Mouse (Mus musculus) MEL (cell line): ENCODE data around the gene Shroom1. TPM values are rescaled to one million over a fixed set of nuclear protein-coding genes. Genes with fewer than 3 reads are reported as not detected.

Source experiments
- TBP ChIP-seq: IDR thresholded peaks from 2 replicates; pipeline ENCODE4 v1.8.0; 2011; ENCODE audit warnings: low read depth, low read length, improper control_type of control experiment
- USF1 ChIP-seq: IDR thresholded peaks from 2 replicates; pipeline ENCODE4 v1.6.1; 2014; ENCODE audit warnings: low read depth, mild to moderate bottlenecking, inconsistent platforms, low read length, improper control_type of control experiment, moderate library complexity
- polyA plus RNA-seq, 2 experiments: library from polyadenylated mRNA; stranded (reverse) in 1 of 2; unstranded in 1 of 2; fragments of >175 nt in 1 of 2; fragments of >200 nt in 1 of 2; gene quantifications; 2 replicates each; pipeline versions ENCODE4 v1.2.1 to v1.2.4; 2012; ENCODE audit warnings: low replicate concordance in 2 of 2, low read depth in 1 of 2; ENCODE audit not compliant: insufficient read length in 2 of 2, insufficient read depth in 1 of 2, missing spikeins in 1 of 2
- total RNA-seq: library from RNA; depleted of rRNA; stranded (reverse); fragments of 300-350 nt; gene quantifications from 2 replicates; pipeline ENCODE4 v1.2.3, GENCODE M21; 2012; rRNA removed

Gene Shroom1
- total and polyA plus RNA-seq, 3 experiments = 0.19 TPM; not detected in 2

- 0 out of 2 replicates have a peak, but pooled peaks have one; percentile 21 for TF ChIP-seq TBP
- TF ChIP-seq USF1 = peak; percentile 90
Observed at GRCm38 (mm10) chr11:53516775-53517627, 60.0 kb downstream of the Shroom1 start (continued).

Other genes starting within 250 kb of the Shroom1 start
- gene Hspa4, start 156.7 kb upstream of the Shroom1 start, total RNA-seq = 276 and 301 TPM in 2 replicates
- 100 to 1,000 TPM; 209 to 907 TPM for gene Hspa4, start 156.7 kb upstream of the Shroom1 start, polyA plus RNA-seq
- 9.9 and 11.6 TPM in 2 replicates for gene Zcchc10, start 132.5 kb upstream of the Shroom1 start, total RNA-seq
- gene Zcchc10, start 132.5 kb upstream of the Shroom1 start, polyA plus RNA-seq = 100 to 1,000 TPM in 1 of 2 experiments, 10 to 100 TPM in 1; 36.2 to 169 TPM
- 29.0 and 37.7 TPM in 2 replicates for gene Aff4, start 106.4 kb upstream of the Shroom1 start, total RNA-seq
- 100 to 1,000 TPM in 1 of 2 experiments, 10 to 100 TPM in 1; 47.7 to 268 TPM for gene Aff4, start 106.4 kb upstream of the Shroom1 start, polyA plus RNA-seq
- gene Leap2, start 34.0 kb upstream of the Shroom1 start, total RNA-seq = not detected in 2 replicates
- gene Leap2, start 34.0 kb upstream of the Shroom1 start, polyA plus RNA-seq = under 1 TPM in 1 of 2 experiments, not detected in 1; 0.24 TPM
- 72.4 and 85.3 TPM in 2 replicates for gene Uqcrq, start 26.4 kb upstream of the Shroom1 start, total RNA-seq
- gene Uqcrq, start 26.4 kb upstream of the Shroom1 start, polyA plus RNA-seq = 1,000 to 10,000 TPM in 1 of 2 experiments, not detected in 1; 1,130 TPM
- 0.42 and 0.49 TPM in 2 replicates for gene Gdf9, start 26.2 kb upstream of the Shroom1 start, total RNA-seq
- under 1 TPM in 1 of 2 experiments, not detected in 1; 0.43 TPM for gene Gdf9, start 26.2 kb upstream of the Shroom1 start, polyA plus RNA-seq
- not detected in 2 replicates for gene Gm10447, start 95 bp upstream of the Shroom1 start, total RNA-seq
- gene Gm10447, start 95 bp upstream of the Shroom1 start, polyA plus RNA-seq = not detected
- not detected in 2 replicates for gene Gm9837, start 13.3 kb downstream of the Shroom1 start, total RNA-seq
- not detected for gene Gm9837, start 13.3 kb downstream of the Shroom1 start, polyA plus RNA-seq
- gene Gm9945, start 23.0 kb downstream of the Shroom1 start, total RNA-seq = not detected in 2 replicates
- gene Gm9945, start 23.0 kb downstream of the Shroom1 start, polyA plus RNA-seq = not detected
- gene Sowaha, start 23.1 kb downstream of the Shroom1 start, total RNA-seq = not detected in 2 replicates
- gene Sowaha, start 23.1 kb downstream of the Shroom1 start, polyA plus RNA-seq = not detected
- gene Sept8, start 62.1 kb downstream of the Shroom1 start, total RNA-seq = 199 and 278 TPM in 2 replicates
- gene Sept8, start 62.1 kb downstream of the Shroom1 start, polyA plus RNA-seq = 100 to 1,000 TPM; 196 to 294 TPM
- 13.6 and 14.2 TPM in 2 replicates for gene Kif3a, start 110.2 kb downstream of the Shroom1 start, total RNA-seq
- 10 to 100 TPM; 17.1 to 88.3 TPM for gene Kif3a, start 110.2 kb downstream of the Shroom1 start, polyA plus RNA-seq
- 9.4 and 10.4 TPM in 2 replicates for gene Il4, start 161.5 kb downstream of the Shroom1 start, total RNA-seq
- gene Il4, start 161.5 kb downstream of the Shroom1 start, polyA plus RNA-seq = 1 to 10 TPM in 1 of 2 experiments, not detected in 1; 4.3 TPM
- gene Il13, start 177.5 kb downstream of the Shroom1 start, total RNA-seq = not detected in 2 replicates
- gene Il13, start 177.5 kb downstream of the Shroom1 start, polyA plus RNA-seq = not detected